Mouse (Mus musculus) spleen, adult 2 months (tissue): ENCODE data around the gene Dpp8.

Experiments used
- CTCF ChIP-seq: fragments of 200-500 bp; IDR thresholded peaks from 2 replicates; pipeline ENCODE4 v1.5.1; 2011; ENCODE audit warnings: mild to moderate bottlenecking, inconsistent platforms; ENCODE audit not compliant: insufficient read depth, insufficient read length, insufficient replicate concordance; ENCODE audit errors: extremely low read depth
- POLR2A ChIP-seq: fragments of 200-500 bp; IDR thresholded peaks from 2 replicates; pipeline ENCODE4 v1.6.1; 2011; ENCODE audit warnings: low read depth, low read length, inconsistent platforms

DNA sequence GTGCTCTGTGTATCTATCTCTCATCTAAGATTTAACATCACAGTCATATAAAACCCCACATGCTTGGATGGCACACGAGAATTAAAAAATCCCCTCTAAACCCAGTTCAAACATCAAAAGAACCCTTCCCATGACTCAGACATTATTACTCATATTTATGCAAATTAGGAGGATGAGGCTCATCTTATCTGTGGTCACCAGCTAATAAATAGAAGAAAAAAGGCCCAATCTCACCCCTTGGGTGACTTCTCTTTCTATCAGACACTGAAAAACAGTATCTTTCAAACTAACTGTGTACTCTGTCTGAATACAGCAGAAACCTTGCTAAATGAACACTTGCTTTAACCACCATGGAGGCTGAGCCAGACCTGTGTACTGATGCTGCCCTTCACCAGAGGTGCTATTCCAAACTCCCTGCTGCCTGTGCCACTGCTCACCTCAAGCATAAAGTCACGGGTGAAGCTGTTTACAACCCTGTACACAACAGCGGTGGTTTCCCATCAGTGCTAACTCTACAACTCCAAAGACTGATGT, 13.6 kb upstream of the Dpp8 start:
- TF ChIP-seq POLR2A, result no peak
- no peak for TF ChIP-seq CTCF
